Mouse (Mus musculus) heart, embryonic 16.5 days (tissue): ENCODE data around the gene Kat2b. TPM values are rescaled to one million over a fixed set of nuclear protein-coding genes. Genes with fewer than 3 reads are reported as not detected.
"Not testable (repeated sequence)": the region's sequence is repeated elsewhere in the genome, so short reads cannot be mapped to it uniquely, and the experiment has no call there.

Experiments
- ATAC-seq: fragments of 200-750 bp; cut with Nextera tagmentation; replicated peaks from 2 replicates; pipeline ENCODE4 v1.8.0; 2017; ENCODE audit warnings: moderate number of reproducible peaks; ENCODE audit not compliant: insufficient read depth, low FRiP score; ENCODE audit errors: extremely low read depth
- H3K27ac ChIP-seq: fragments of 300-500 bp; sonication (generic); 2 replicates; pipeline ENCODE4 v1.5.1; 2014; ENCODE audit warnings: mild to moderate bottlenecking, low read length, control low read depth, moderate library complexity
- H3K27me3 ChIP-seq: fragments of 300-500 bp; sonication (generic); 2 replicates; pipeline ENCODE4 v1.6.1; 2014; ENCODE audit warnings: low read length, mixed read lengths; ENCODE audit not compliant: control insufficient read depth, insufficient read depth
- H3K36me3 ChIP-seq: fragments of 300-500 bp; sonication (generic); 2 replicates; pipeline ENCODE4 v1.6.1; 2014; ENCODE audit not compliant: control insufficient read depth, insufficient read depth
- H3K4me1 ChIP-seq: fragments of 300-500 bp; sonication (generic); 2 replicates; pipeline ENCODE4 v1.6.1; 2014; ENCODE audit warnings: low read length, mixed read lengths; ENCODE audit not compliant: control insufficient read depth, insufficient read depth
- H3K4me2 ChIP-seq: fragments of 300-500 bp; sonication (generic); 2 replicates; pipeline ENCODE4 v1.6.1; 2014; ENCODE audit warnings: low read depth, mild to moderate bottlenecking, control low read depth, low read length
- H3K4me3 ChIP-seq: fragments of 300-500 bp; sonication (generic); 2 replicates; pipeline ENCODE4 v1.5.1; 2014; ENCODE audit warnings: mild to moderate bottlenecking, control low read depth, low read length
- H3K9ac ChIP-seq: fragments of 300-500 bp; sonication (generic); 2 replicates; pipeline ENCODE4 v1.6.1; 2014; ENCODE audit warnings: low read length, control low read depth
- H3K9me3 ChIP-seq: fragments of 300-500 bp; sonication (generic); replicated peaks from 2 replicates; pipeline ENCODE4 v1.6.1; 2016; ENCODE audit warnings: low read length; ENCODE audit not compliant: control insufficient read depth
- WGBS: fragments of 180-500 bp; shearing (Covaris S2); extraction: QIAGEN DNeasy Blood & Tissue Kit; methylation state at CpG from one replicate; pipeline ENCODE4 v1.1.7; 2014; 5-methylcytosine and 5-hydroxymethylcytosine counted together
- polyA plus RNA-seq: library from polyadenylated mRNA; unstranded; fragments of >200 nt; fragmentation: Nextera tagmentation; extraction: Ambion mirVana; gene quantifications from 2 replicates; pipeline ENCODE4 v1.2.1, GENCODE M21; 2015

The Kat2b gene
- polyA plus RNA-seq, 1 experiment from 2014 or later, result 12.1 TPM

GRCm38 (mm10) chr17:53603236-53603635 is 36.6 kb downstream of the Kat2b start:
- no CpG with 5 or more reads among the region's 7 CpGs for WGBS
- H3K4me1 ChIP-seq, result not testable (repeated sequence)

GRCm38 (mm10) chr17:53606082-53606481 is 39.4 kb downstream of the Kat2b start:
- H3K4me1 ChIP-seq, result not testable (repeated sequence)

More at GRCm38 (mm10) chr17:53603236-53603635, 36.6 kb downstream of the Kat2b start:
- not testable (repeated sequence) for ATAC-seq, H3K36me3 ChIP-seq, H3K4me2 ChIP-seq, H3K27me3 ChIP-seq, H3K9ac ChIP-seq, H3K27ac ChIP-seq, H3K4me3 ChIP-seq, H3K9me3 ChIP-seq

GRCm38 (mm10) chr17:53608924-53609323 is 42.3 kb downstream of the Kat2b start:
- no CpG with 5 or more reads among the region's 7 CpGs for WGBS
- not testable (repeated sequence) for ATAC-seq, H3K27me3 ChIP-seq

More at GRCm38 (mm10) chr17:53606082-53606481, 39.4 kb downstream of the Kat2b start:
- H3K9me3 ChIP-seq, H3K27me3 ChIP-seq, ATAC-seq, H3K4me3 ChIP-seq, H3K36me3 ChIP-seq, H3K27ac ChIP-seq, H3K4me2 ChIP-seq, H3K9ac ChIP-seq: not testable (repeated sequence)
- no CpG with 5 or more reads among the region's 7 CpGs for whole genome bisulfite sequencing

GRCm38 (mm10) chr17:53617295-53617957 is 50.8 kb downstream of the Kat2b start:
- ATAC-seq, result no peak
- 95% methylated on average over 6 of the region's 6 CpGs for WGBS

More at GRCm38 (mm10) chr17:53608924-53609323, 42.3 kb downstream of the Kat2b start:
- not testable (repeated sequence) for H3K4me1 ChIP-seq, H3K4me2 ChIP-seq, H3K9me3 ChIP-seq, H3K4me3 ChIP-seq, H3K27ac ChIP-seq, H3K9ac ChIP-seq
- peaks cover 17% of the 10 kb centered on the region for H3K36me3 ChIP-seq

GRCm38 (mm10) chr17:53618369-53618768 is 51.7 kb downstream of the Kat2b start:
- no peak overlapping the region for H3K9ac ChIP-seq
- no peak overlapping the region for H3K4me2 ChIP-seq
- no peak overlapping the region for H3K4me3 ChIP-seq
- no peaks in the 10 kb centered on the region for H3K9me3 ChIP-seq
- no peak for ATAC-seq
- H3K27me3 ChIP-seq, result no peaks in the 10 kb centered on the region
- no peaks in the 10 kb centered on the region for H3K4me1 ChIP-seq
- H3K36me3 ChIP-seq, result peaks cover 10% of the 10 kb centered on the region
- H3K27ac ChIP-seq, result no peak overlapping the region
- WGBS, result 94% methylated on average over 7 of the region's 7 CpGs

More at GRCm38 (mm10) chr17:53617295-53617957, 50.8 kb downstream of the Kat2b start:
- no peaks in the 10 kb centered on the region for H3K27me3 ChIP-seq
- no peak overlapping the region for H3K27ac ChIP-seq
- H3K4me1 ChIP-seq, result no peaks in the 10 kb centered on the region
- no peak overlapping the region for H3K4me2 ChIP-seq
- H3K9me3 ChIP-seq, result no peaks in the 10 kb centered on the region
- H3K36me3 ChIP-seq, result peaks cover 11% of the 10 kb centered on the region
- H3K4me3 ChIP-seq, result no peak overlapping the region
- no peak overlapping the region for H3K9ac ChIP-seq

- ATAC-seq, result no peak
- Histone ChIP-seq H3K27ac (no peak overlapping the region), H3K4me3 (no peak overlapping the region), H3K36me3 (peaks cover 8% of the 10 kb centered on the region), H3K4me1 (no peaks in the 10 kb centered on the region; the same call in 1 of the 2 replicates), H3K4me2 (no peak overlapping the region), H3K9ac (no peak overlapping the region), H3K27me3 (no peaks in the 10 kb centered on the region), H3K9me3 (no peaks in the 10 kb centered on the region)
Measured at GRCm38 (mm10) chr17:53619391-53619790, 52.7 kb downstream of the Kat2b start.

GRCm38 (mm10) chr17:53620611-53621010 is 54.0 kb downstream of the Kat2b start:
- WGBS, result 79% methylated on average over 4 of the region's 4 CpGs
- Histone ChIP-seq H3K4me3 (no peak overlapping the region), H3K27me3 (no peaks in the 10 kb centered on the region), H3K36me3 (peaks cover 11% of the 10 kb centered on the region; the same call in 1 of the 2 replicates), H3K4me1 (no peaks in the 10 kb centered on the region; the same call in 1 of the 2 replicates), H3K9ac (no peak overlapping the region), H3K4me2 (no peak overlapping the region), H3K27ac (no peak overlapping the region), H3K9me3 (no peaks in the 10 kb centered on the region)
- ATAC-seq, result no peak

- peaks cover 15% of the 10 kb centered on the region; the same call in 1 of the 2 replicates for H3K36me3 ChIP-seq
- H3K9ac ChIP-seq, result no peak overlapping the region
- WGBS, result 67% methylated on average over 3 of the region's 3 CpGs
- H3K27ac ChIP-seq, result no peak overlapping the region
- no peak overlapping the region for H3K4me3 ChIP-seq
- no peak overlapping the region for H3K4me2 ChIP-seq
- no peaks in the 10 kb centered on the region; the same call in 1 of the 2 replicates for H3K4me1 ChIP-seq
- no peaks in the 10 kb centered on the region for H3K27me3 ChIP-seq
- no peak for ATAC-seq
- no peaks in the 10 kb centered on the region for H3K9me3 ChIP-seq
Measured at GRCm38 (mm10) chr17:53622125-53622524, 55.5 kb downstream of the Kat2b start.

- no peaks in the 10 kb centered on the region for H3K9me3 ChIP-seq
- peaks cover 15% of the 10 kb centered on the region; the same call in 1 of the 2 replicates for H3K36me3 ChIP-seq
- H3K4me1 ChIP-seq, result no peaks in the 10 kb centered on the region; the same call in 1 of the 2 replicates
- H3K27ac ChIP-seq, result no peak overlapping the region
- WGBS, result 55% methylated on average over 9 of the region's 9 CpGs
- no peak overlapping the region for H3K4me2 ChIP-seq
- no peak overlapping the region for H3K9ac ChIP-seq
- H3K27me3 ChIP-seq, result no peaks in the 10 kb centered on the region
- ATAC-seq, result peak; percentile 37; the same call in 1 of the 2 replicates
- no peak overlapping the region for H3K4me3 ChIP-seq
Measured at GRCm38 (mm10) chr17:53623762-53624161, 57.1 kb downstream of the Kat2b start.
